Mouse (Mus musculus): ENCODE measurements around the gene Fam196b. TPM values are rescaled to one million over a fixed set of nuclear protein-coding genes. Genes with fewer than 3 reads are reported as not detected.

Gene Fam196b
- polyA plus RNA-seq, 1 experiment: not detected

- no peak overlapping the region for H3K27ac ChIP-seq (ENCODE audit: insufficient read depth, low read depth, low read length)
- 67% methylated on average over 3 of the region's 3 CpGs for WGBS
- H3K4me3 ChIP-seq (ENCODE audit: insufficient read depth, low read depth, low read length): no peak overlapping the region
- H3K4me1 ChIP-seq (ENCODE audit: control insufficient read depth, insufficient read depth, low read length): no peaks in the 10 kb centered on the region
- TF ChIP-seq POLR2A (IDR thresholded peaks at IDR 0.05; ENCODE audit: insufficient read depth, low read depth, low read length) (no peak), CTCF (IDR thresholded peaks at IDR 0.05; ENCODE audit: insufficient read depth, low read depth, low read length) (no peak)
These were observed 23.3 kb upstream of the Fam196b start for GRCm38 (mm10) chr11:34291304-34291703.

- TF ChIP-seq CTCF (IDR thresholded peaks at IDR 0.05; ENCODE audit: insufficient read depth, low read depth, low read length) (no peak), POLR2A (IDR thresholded peaks at IDR 0.05; ENCODE audit: insufficient read depth, low read depth, low read length) (no peak)
- H3K4me3 ChIP-seq (ENCODE audit: insufficient read depth, low read depth, low read length): no peak overlapping the region
- 65% methylated on average over 5 of the region's 5 CpGs for WGBS
- no peak overlapping the region for H3K27ac ChIP-seq (ENCODE audit: insufficient read depth, low read depth, low read length)
- peaks cover 2% of the 10 kb centered on the region; the same call in 1 of the 2 replicates for H3K4me1 ChIP-seq (ENCODE audit: control insufficient read depth, insufficient read depth, low read length)
These were observed 16.8 kb upstream of the Fam196b start for GRCm38 (mm10) chr11:34297698-34298378.

- no peak overlapping the region for H3K27ac ChIP-seq (ENCODE audit: insufficient read depth, low read depth, low read length)
- H3K4me1 ChIP-seq (ENCODE audit: control insufficient read depth, insufficient read depth, low read length): peaks cover 5% of the 10 kb centered on the region; the same call in 1 of the 2 replicates
- TF ChIP-seq POLR2A (IDR thresholded peaks at IDR 0.05; ENCODE audit: insufficient read depth, low read depth, low read length): no peak
- TF ChIP-seq CTCF (IDR thresholded peaks at IDR 0.05; ENCODE audit: insufficient read depth, low read depth, low read length): no peak
- no peak overlapping the region for H3K4me3 ChIP-seq (ENCODE audit: insufficient read depth, low read depth, low read length)
- 97% methylated on average over 1 of the region's 1 CpGs for WGBS
These were observed 15.1 kb upstream of the Fam196b start for GRCm38 (mm10) chr11:34299550-34299949.

GRCm38 (mm10) chr11:34300064-34300463, 14.6 kb upstream of the Fam196b start:
- Histone ChIP-seq H3K4me1 (ENCODE audit: control insufficient read depth, insufficient read depth, low read length) (peaks cover 5% of the 10 kb centered on the region; the same call in 1 of the 2 replicates), H3K27ac (ENCODE audit: insufficient read depth, low read depth, low read length) (no peak overlapping the region), H3K4me3 (ENCODE audit: insufficient read depth, low read depth, low read length) (no peak overlapping the region)
- WGBS: 94% methylated on average over 7 of the region's 7 CpGs
- TF ChIP-seq CTCF (IDR thresholded peaks at IDR 0.05; ENCODE audit: insufficient read depth, low read depth, low read length) (no peak), POLR2A (IDR thresholded peaks at IDR 0.05; ENCODE audit: insufficient read depth, low read depth, low read length) (no peak)

- no peak for TF ChIP-seq CTCF (IDR thresholded peaks at IDR 0.05; ENCODE audit: insufficient read depth, low read depth, low read length)
- TF ChIP-seq POLR2A (IDR thresholded peaks at IDR 0.05; ENCODE audit: insufficient read depth, low read depth, low read length): no peak
- no peak overlapping the region for H3K27ac ChIP-seq (ENCODE audit: insufficient read depth, low read depth, low read length)
- no peak overlapping the region for H3K4me3 ChIP-seq (ENCODE audit: insufficient read depth, low read depth, low read length)
- peaks cover 3% of the 10 kb centered on the region; the same call in 1 of the 2 replicates for H3K4me1 ChIP-seq (ENCODE audit: control insufficient read depth, insufficient read depth, low read length)
- 84% methylated on average over 3 of the region's 3 CpGs for WGBS
These were observed 8.4 kb upstream of the Fam196b start for GRCm38 (mm10) chr11:34306231-34306630.

- Histone ChIP-seq H3K4me1 (ENCODE audit: control insufficient read depth, insufficient read depth, low read length) (no peaks in the 10 kb centered on the region), H3K27ac (ENCODE audit: insufficient read depth, low read depth, low read length) (no peak overlapping the region), H3K4me3 (ENCODE audit: insufficient read depth, low read depth, low read length) (no peak overlapping the region)
- 99% methylated on average over 3 of the region's 3 CpGs for WGBS
- no peak for TF ChIP-seq CTCF (IDR thresholded peaks at IDR 0.05; ENCODE audit: insufficient read depth, low read depth, low read length)
- TF ChIP-seq POLR2A (IDR thresholded peaks at IDR 0.05; ENCODE audit: insufficient read depth, low read depth, low read length): no peak
These were observed 5.9 kb upstream of the Fam196b start for GRCm38 (mm10) chr11:34308731-34309130.

- TF ChIP-seq CTCF (IDR thresholded peaks at IDR 0.05; ENCODE audit: insufficient read depth, low read depth, low read length) (no peak), POLR2A (IDR thresholded peaks at IDR 0.05; ENCODE audit: insufficient read depth, low read depth, low read length) (no peak)
- 67% methylated on average over 2 of the region's 2 CpGs for WGBS
- Histone ChIP-seq H3K27ac (ENCODE audit: insufficient read depth, low read depth, low read length) (no peak overlapping the region), H3K4me1 (ENCODE audit: control insufficient read depth, insufficient read depth, low read length) (no peaks in the 10 kb centered on the region), H3K4me3 (ENCODE audit: insufficient read depth, low read depth, low read length) (no peak overlapping the region)
These were observed 5.3 kb upstream of the Fam196b start for GRCm38 (mm10) chr11:34309360-34309759.

- no peak for TF ChIP-seq CTCF (IDR thresholded peaks at IDR 0.05; ENCODE audit: insufficient read depth, low read depth, low read length)
- no peak for TF ChIP-seq POLR2A (IDR thresholded peaks at IDR 0.05; ENCODE audit: insufficient read depth, low read depth, low read length)
- WGBS: 84% methylated on average over 5 of the region's 5 CpGs
- Histone ChIP-seq H3K4me3 (ENCODE audit: insufficient read depth, low read depth, low read length) (no peak overlapping the region), H3K4me1 (ENCODE audit: control insufficient read depth, insufficient read depth, low read length) (no peaks in the 10 kb centered on the region), H3K27ac (ENCODE audit: insufficient read depth, low read depth, low read length) (no peak overlapping the region)
These were observed 2.9 kb upstream of the Fam196b start for GRCm38 (mm10) chr11:34311717-34312116.

- no peak overlapping the region for H3K4me3 ChIP-seq (ENCODE audit: insufficient read depth, low read depth, low read length)
- H3K4me1 ChIP-seq (ENCODE audit: control insufficient read depth, insufficient read depth, low read length): no peaks in the 10 kb centered on the region
- H3K27ac ChIP-seq (ENCODE audit: insufficient read depth, low read depth, low read length): no peak overlapping the region
- TF ChIP-seq POLR2A (IDR thresholded peaks at IDR 0.05; ENCODE audit: insufficient read depth, low read depth, low read length) (no peak), CTCF (IDR thresholded peaks at IDR 0.05; ENCODE audit: insufficient read depth, low read depth, low read length) (no peak)
- WGBS: 89% methylated on average over 7 of the region's 7 CpGs
These were observed 2.4 kb upstream of the Fam196b start for GRCm38 (mm10) chr11:34312208-34312607.
